Mouse (Mus musculus) midbrain, embryonic 10.5 days (tissue): ENCODE data around the gene Clrn2. TPM values are rescaled to one million over a fixed set of nuclear protein-coding genes. Genes with fewer than 3 reads are reported as not detected.

Experiments
- DNase-seq: peaks from one replicate; pipeline ENCODE4 v3.0.0-alpha.2; 2017; ENCODE audit warnings: low spot score
- H3K27ac ChIP-seq: fragments of 300-500 bp; sonication (generic); replicated peaks from 2 replicates; pipeline ENCODE4 v1.5.1; 2016; ENCODE audit warnings: mild to moderate bottlenecking
- H3K27me3 ChIP-seq: fragments of 300-500 bp; sonication (generic); 2 replicates; pipeline ENCODE4 v1.6.1; 2016; ENCODE audit warnings: low read depth, mild to moderate bottlenecking; ENCODE audit not compliant: poor library complexity, severe bottlenecking
- H3K36me3 ChIP-seq: fragments of 300-500 bp; sonication (generic); 2 replicates; pipeline ENCODE4 v1.6.1; 2016; ENCODE audit warnings: mild to moderate bottlenecking, moderate library complexity
- H3K4me1 ChIP-seq: fragments of 300-500 bp; sonication (generic); 2 replicates; pipeline ENCODE4 v1.6.1; 2016
- H3K4me3 ChIP-seq: fragments of 300-500 bp; sonication (generic); 2 replicates; pipeline ENCODE4 v1.5.1; 2016; ENCODE audit warnings: mild to moderate bottlenecking, moderate library complexity
- H3K9me3 ChIP-seq: fragments of 300-500 bp; sonication (generic); replicated peaks from 2 replicates; pipeline ENCODE4 v1.6.1; 2016; ENCODE audit warnings: mild to moderate bottlenecking
- WGBS: fragments of 180-500 bp; shearing (Covaris S2); methylation state at CpG from one replicate; pipeline ENCODE4 v1.1.7; 2016; 5-methylcytosine and 5-hydroxymethylcytosine counted together
- polyA plus RNA-seq: library from polyadenylated mRNA; unstranded; fragments of >200 nt; fragmentation: Nextera tagmentation; extraction: Ambion mirVana; gene quantifications from 2 replicates; pipeline ENCODE4 v1.2.1, GENCODE M21; 2016

Clrn2 gene
- polyA plus RNA-seq, 1 experiment from 2014 or later, result not detected

- Histone ChIP-seq H3K27me3 (no peaks in the 10 kb centered on the region), H3K36me3 (no peaks in the 10 kb centered on the region), H3K27ac (no peak overlapping the region), H3K9me3 (no peaks in the 10 kb centered on the region), H3K4me3 (no peak overlapping the region), H3K4me1 (peaks cover 4% of the 10 kb centered on the region; the same call in 1 of the 2 replicates)
- WGBS, result 75% methylated on average over 3 of the region's 4 CpGs
- no peak for DNase-seq
Observed at GRCm38 (mm10) chr5:45474758-45475157, 21.2 kb downstream of the Clrn2 start.

GRCm38 (mm10) chr5:45475771-45476170 lies 22.2 kb downstream of the Clrn2 start:
- Histone ChIP-seq H3K9me3 (no peaks in the 10 kb centered on the region), H3K27ac (no peak overlapping the region), H3K4me3 (no peak overlapping the region), H3K27me3 (no peaks in the 10 kb centered on the region), H3K4me1 (peaks cover 4% of the 10 kb centered on the region; the same call in 1 of the 2 replicates), H3K36me3 (no peaks in the 10 kb centered on the region)
- 90% methylated on average over 5 of the region's 5 CpGs for WGBS
- DNase-seq, result no peak

DNA sequence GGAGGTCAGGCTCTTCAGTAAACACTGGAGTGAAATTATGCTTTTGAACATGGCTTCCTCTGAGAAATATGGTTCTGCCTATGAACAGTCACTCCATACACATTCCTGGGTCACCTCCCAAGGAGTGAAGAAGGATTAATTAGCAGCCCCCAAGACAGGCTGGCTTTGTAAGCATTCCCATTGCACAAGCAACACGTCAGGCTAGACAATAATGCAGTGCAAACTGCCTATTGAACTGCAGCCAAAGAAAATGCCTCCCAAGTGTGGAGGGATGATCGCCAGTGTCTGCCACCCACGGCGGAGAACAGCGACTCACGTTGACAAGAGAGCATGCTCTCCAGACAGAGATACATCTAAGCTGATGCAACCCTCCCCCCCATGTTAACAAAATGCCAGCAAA lies 22.7 kb downstream of the Clrn2 start:
- no peak overlapping the region for H3K4me3 ChIP-seq
- no peaks in the 10 kb centered on the region for H3K36me3 ChIP-seq
- no peak for DNase-seq
- no peaks in the 10 kb centered on the region for H3K27me3 ChIP-seq
- H3K4me1 ChIP-seq, result peaks cover 4% of the 10 kb centered on the region; the same call in 1 of the 2 replicates
- H3K27ac ChIP-seq, result no peak overlapping the region
- no peaks in the 10 kb centered on the region for H3K9me3 ChIP-seq
- 65% methylated on average over 6 of the region's 6 CpGs for WGBS

- 83% methylated on average over 7 of the region's 7 CpGs for WGBS
- no peak for DNase-seq
- Histone ChIP-seq H3K27ac (no peak overlapping the region), H3K36me3 (no peaks in the 10 kb centered on the region), H3K27me3 (no peaks in the 10 kb centered on the region), H3K9me3 (no peaks in the 10 kb centered on the region), H3K4me3 (no peak overlapping the region), H3K4me1 (peaks cover 4% of the 10 kb centered on the region; the same call in 1 of the 2 replicates)
Observed at GRCm38 (mm10) chr5:45477601-45478000, 24.1 kb downstream of the Clrn2 start.

DNA sequence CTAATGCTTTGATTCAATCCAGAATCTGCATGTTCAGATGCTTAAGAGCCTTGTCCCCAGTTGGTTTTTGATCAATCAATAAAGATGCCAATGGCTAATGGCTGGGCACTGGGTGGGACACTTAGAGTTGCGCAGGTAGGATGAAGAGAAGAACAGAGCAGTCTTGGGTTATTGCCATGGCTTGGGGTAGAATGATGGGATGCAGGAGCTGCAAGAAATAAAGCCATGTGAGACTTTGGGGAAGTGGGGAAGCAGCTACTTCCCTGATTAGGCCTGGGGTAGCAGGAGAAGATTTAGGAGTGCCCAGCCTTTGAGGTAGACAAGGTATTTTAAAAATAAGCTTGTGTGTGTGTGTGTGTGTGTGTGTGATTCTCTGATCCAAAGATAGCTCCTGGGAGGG lies 26.5 kb downstream of the Clrn2 start:
- no peak for DNase-seq
- H3K4me3 ChIP-seq, result no peak overlapping the region
- no peak overlapping the region for H3K27ac ChIP-seq
- H3K27me3 ChIP-seq, result no peaks in the 10 kb centered on the region
- H3K36me3 ChIP-seq, result no peaks in the 10 kb centered on the region
- no peaks in the 10 kb centered on the region for H3K9me3 ChIP-seq
- H3K4me1 ChIP-seq, result peaks cover 4% of the 10 kb centered on the region; the same call in 1 of the 2 replicates
- WGBS, result 96% methylated on average over 1 of the region's 1 CpGs

- Histone ChIP-seq H3K4me1 (peaks cover 4% of the 10 kb centered on the region; the same call in 1 of the 2 replicates), H3K9me3 (no peaks in the 10 kb centered on the region), H3K36me3 (no peaks in the 10 kb centered on the region), H3K27me3 (no peaks in the 10 kb centered on the region), H3K4me3 (no peak overlapping the region), H3K27ac (no peak overlapping the region)
- DNase-seq, result no peak
- 92% methylated on average over 2 of the region's 2 CpGs for WGBS
Observed at GRCm38 (mm10) chr5:45481125-45481524, 27.6 kb downstream of the Clrn2 start.

- no peak for DNase-seq
- H3K27me3 ChIP-seq, result no peaks in the 10 kb centered on the region
- WGBS, result 84% methylated on average over 3 of the region's 3 CpGs
- no peak overlapping the region for H3K27ac ChIP-seq
- no peaks in the 10 kb centered on the region for H3K9me3 ChIP-seq
- H3K36me3 ChIP-seq, result no peaks in the 10 kb centered on the region
- no peak overlapping the region for H3K4me3 ChIP-seq
- no peaks in the 10 kb centered on the region for H3K4me1 ChIP-seq
Observed at GRCm38 (mm10) chr5:45482607-45483006, 29.1 kb downstream of the Clrn2 start.

DNA sequence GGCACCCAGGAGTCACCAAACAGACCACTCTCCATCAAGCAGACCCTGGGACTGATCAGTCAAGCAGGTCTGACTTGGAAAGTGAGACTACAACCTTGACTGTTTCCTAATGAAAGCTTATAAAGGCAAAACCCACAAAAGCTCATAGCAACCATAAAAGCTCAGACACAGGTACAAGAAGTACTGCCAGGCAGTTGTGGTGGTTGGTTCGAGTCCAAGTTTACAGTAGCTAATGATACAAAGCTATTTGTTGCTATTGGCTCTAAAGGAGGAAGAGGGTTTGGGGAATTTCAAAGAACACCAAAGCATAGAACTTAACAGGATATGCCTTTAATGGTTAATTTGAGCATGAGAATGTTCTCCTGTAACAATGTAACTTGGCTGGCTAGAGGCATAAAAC lies 30.1 kb downstream of the Clrn2 start:
- no peak for DNase-seq
- Histone ChIP-seq H3K36me3 (no peaks in the 10 kb centered on the region), H3K27me3 (no peaks in the 10 kb centered on the region), H3K4me1 (no peaks in the 10 kb centered on the region), H3K9me3 (no peaks in the 10 kb centered on the region), H3K4me3 (no peak overlapping the region), H3K27ac (no peak overlapping the region)
- WGBS, result 87% methylated on average over 1 of the region's 1 CpGs

GRCm38 (mm10) chr5:45491776-45492175 lies 38.2 kb downstream of the Clrn2 start:
- Histone ChIP-seq H3K27me3 (no peaks in the 10 kb centered on the region), H3K4me1 (peaks cover 25% of the 10 kb centered on the region), H3K4me3 (no peak overlapping the region), H3K9me3 (no peaks in the 10 kb centered on the region), H3K27ac (no peak overlapping the region), H3K36me3 (peaks cover 15% of the 10 kb centered on the region)
- WGBS, result 68% methylated on average over 4 of the region's 4 CpGs
- DNase-seq, result no peak

DNA sequence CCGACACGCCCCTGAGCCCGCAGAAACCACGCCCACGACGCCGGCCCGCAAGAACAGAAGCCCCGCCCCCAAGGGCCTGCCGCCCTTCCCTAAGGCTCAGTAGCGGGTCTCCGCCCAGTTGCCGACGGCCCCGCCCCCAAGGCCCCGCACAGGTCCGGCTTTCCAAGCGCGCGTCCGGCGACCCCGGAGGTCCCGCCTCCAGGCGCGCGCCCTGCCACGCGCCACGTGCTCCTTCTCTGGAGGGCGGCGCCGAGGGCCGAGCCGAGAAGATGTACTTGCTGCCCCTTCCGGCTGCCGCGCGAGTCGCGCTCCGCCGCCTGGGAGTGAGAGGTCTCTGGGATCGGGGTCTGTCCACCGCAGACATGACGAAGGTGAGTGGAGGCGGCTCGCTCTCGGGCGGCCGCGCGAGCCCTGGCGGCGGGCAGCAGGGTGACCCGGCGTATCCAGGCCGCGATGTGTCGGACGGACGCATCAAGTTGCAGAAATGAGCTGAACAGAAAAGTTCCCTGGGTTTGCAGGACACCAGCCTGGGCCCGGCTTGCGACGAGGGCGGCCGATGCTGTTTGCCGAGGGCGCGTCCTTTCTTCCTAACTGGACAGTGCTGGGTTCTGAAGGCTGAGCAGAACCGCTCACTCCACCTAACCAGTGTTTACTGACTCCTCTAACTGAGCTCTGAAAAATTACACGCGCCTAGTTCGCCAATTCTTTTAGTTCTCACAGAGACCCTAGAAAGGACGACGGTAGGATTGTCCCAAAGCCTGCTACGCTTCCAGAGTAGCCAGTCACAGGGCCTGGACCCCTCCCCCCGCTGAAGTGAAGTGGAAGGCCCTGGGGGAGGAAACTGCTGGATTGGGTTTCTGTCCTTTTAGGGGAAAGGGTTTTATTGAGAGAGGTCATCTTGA lies 39.9 kb downstream of the Clrn2 start, which contains the start of gene Lap3:
TSS of gene Lap3 (plus strand) at position 184 of the 902 bp plus-strand sequence.
- Histone ChIP-seq H3K4me3 (peak within 1 kb of the TSS; percentile 65), H3K4me1 (peaks cover 25% of the 10 kb centered on the region), H3K36me3 (peaks cover 32% of the 10 kb centered on the region), H3K27me3 (no peaks in the 10 kb centered on the region), H3K9me3 (no peaks in the 10 kb centered on the region), H3K27ac (peak within 1 kb of the TSS; percentile 88)
- DNase-seq, result peak; percentile 99
- WGBS, result under 1% methylated on average over 78 of the region's 78 CpGs

DNA sequence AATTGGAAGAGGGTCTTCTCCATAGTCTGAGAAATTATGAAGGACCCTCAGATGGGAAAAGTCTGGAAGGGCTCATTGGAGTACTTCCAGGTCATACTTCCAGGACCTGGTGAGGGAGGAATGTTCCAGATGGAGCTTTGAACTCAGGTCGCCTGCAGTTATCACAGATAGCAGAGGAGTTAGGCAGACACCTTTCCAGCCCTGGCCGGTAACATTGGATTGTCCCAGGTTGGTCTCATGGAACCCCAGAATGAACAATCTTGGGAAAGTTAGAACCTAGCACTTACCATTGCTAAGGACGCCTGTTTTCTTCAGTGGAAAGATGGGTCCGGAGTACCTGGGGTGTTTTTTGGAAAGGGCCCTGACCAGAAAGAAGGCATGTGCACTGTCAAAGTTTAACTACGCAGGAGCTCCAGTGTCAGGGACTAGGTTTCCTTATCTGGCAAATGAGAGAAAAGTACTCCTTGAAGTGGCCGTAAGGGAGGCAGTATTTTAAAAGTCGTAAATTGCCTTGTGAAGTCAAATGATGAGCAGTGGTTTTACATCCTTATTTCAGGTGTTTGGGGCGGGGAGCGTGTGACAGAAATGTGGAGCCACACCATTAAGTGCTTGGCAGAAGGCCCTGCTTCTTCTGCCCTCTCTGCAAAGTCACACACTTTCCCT lies 40.7 kb downstream of the Clrn2 start:
- WGBS, result 70% methylated on average over 9 of the region's 9 CpGs
- Histone ChIP-seq H3K27ac (peak overlapping the region; percentile 88), H3K27me3 (no peaks in the 10 kb centered on the region), H3K4me1 (peaks cover 25% of the 10 kb centered on the region), H3K36me3 (peaks cover 40% of the 10 kb centered on the region), H3K9me3 (no peaks in the 10 kb centered on the region), H3K4me3 (peak overlapping the region; percentile 65)
- DNase-seq, result no peak

DNA sequence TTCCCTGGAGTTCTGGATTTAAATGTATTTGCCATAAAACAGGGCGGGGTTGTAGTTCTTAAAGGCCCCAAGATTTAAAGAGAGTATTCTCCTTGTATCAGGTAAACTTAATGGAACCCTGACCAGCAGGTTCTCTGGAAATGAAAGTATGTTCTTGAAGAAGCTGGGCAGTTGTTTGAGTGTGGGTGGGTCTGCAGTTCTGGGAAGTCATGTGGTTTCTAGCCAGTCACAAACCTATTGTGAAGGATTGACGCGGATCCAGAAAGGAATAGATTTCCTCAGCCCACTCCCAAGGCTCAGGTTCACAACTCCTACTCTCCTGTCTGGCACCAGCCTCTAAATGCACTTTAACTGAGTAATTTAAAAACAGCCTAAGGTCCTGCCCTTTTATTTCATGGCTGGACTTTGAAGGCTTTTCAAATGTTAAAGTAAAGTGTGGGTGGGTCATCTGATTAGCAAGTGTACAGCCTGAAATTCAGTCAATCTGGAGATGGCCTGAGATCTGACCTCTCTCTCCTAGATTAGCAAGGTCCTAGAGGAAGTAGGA lies 42.0 kb downstream of the Clrn2 start:
- H3K36me3 ChIP-seq, result peaks cover 53% of the 10 kb centered on the region
- 95% methylated on average over 3 of the region's 3 CpGs for WGBS

DNA sequence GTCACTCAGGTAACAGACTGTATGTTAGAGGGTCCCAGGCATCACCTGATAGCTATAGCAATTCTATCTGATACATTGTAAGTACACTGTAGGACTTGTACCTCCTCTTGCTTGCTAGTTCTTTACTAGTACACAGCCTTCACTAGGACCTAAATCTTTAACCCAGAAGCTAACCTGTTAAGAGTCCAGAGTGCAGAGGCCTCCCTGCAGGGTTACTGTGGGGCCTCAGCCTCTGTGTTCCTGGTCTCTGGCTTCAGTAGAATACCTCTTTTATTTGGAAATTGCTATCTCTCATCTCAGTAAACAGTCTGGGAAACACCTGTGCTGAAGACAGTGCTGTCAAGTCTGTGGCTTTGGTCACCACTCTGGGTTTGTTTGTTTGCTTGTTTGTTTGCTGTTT lies 42.5 kb downstream of the Clrn2 start:
- Histone ChIP-seq H3K27me3 (no peaks in the 10 kb centered on the region), H3K27ac (no peak overlapping the region), H3K4me3 (no peak overlapping the region), H3K9me3 (no peaks in the 10 kb centered on the region), H3K4me1 (peaks cover 25% of the 10 kb centered on the region), H3K36me3 (peaks cover 58% of the 10 kb centered on the region)
- DNase-seq, result no peak

More for the DNA sequence above, 42.0 kb downstream of the Clrn2 start:
- H3K27me3 ChIP-seq, result no peaks in the 10 kb centered on the region
- H3K4me3 ChIP-seq, result no peak overlapping the region
- H3K9me3 ChIP-seq, result no peaks in the 10 kb centered on the region
- no peak for DNase-seq
- peaks cover 25% of the 10 kb centered on the region for H3K4me1 ChIP-seq
- H3K27ac ChIP-seq, result no peak overlapping the region
